Mouse (Mus musculus) lung, adult 2 months (tissue): ENCODE data around the gene Mgat5b.

Experiments used
- CTCF ChIP-seq: fragments of 200-500 bp; IDR thresholded peaks from 2 replicates; pipeline ENCODE4 v1.5.1; 2011; ENCODE audit warnings: mild to moderate bottlenecking, low read length, control low read depth; ENCODE audit not compliant: insufficient read depth
- POLR2A ChIP-seq: fragments of 200-500 bp; IDR thresholded peaks from 2 replicates; pipeline ENCODE4 v1.6.1; 2011; ENCODE audit warnings: low read depth, mild to moderate bottlenecking, control low read depth, low read length, borderline replicate concordance; ENCODE audit errors: extremely low read depth

DNA sequence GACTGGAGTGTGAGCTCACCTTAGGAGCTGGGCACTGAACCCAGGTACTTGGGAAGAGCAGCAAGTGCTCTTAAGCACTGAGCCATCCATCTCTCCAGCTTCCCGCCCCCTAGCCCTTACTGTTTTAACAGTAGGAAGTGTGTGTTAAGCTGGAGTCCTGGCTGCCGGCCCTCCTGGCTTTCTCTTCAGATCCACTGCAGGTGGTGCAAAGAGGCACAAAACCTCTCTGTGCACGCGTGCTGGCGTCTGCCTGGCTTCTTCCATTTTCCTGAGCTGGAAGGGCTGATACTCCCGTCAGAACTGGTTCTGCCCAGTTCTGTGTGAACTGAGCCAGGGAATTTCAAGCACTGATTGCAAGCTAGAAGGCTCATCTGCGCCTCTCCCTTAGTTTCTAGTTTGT is 37.8 kb upstream of the Mgat5b start:
- TF ChIP-seq CTCF (no peak), POLR2A (no peak)
